Mouse (Mus musculus): ENCODE measurements around the gene Pgpep1. TPM values are rescaled to one million over a fixed set of nuclear protein-coding genes. Genes with fewer than 3 reads are reported as not detected.
A peak's percentile ranks its signal among the peaks of the same experiment; 100 is the strongest.

Gene Pgpep1
- polyA plus RNA-seq, 1 experiment from 2014 or later: 60.3 TPM

GRCm38 (mm10) chr8:70632346-70632892 is 27.8 kb downstream of the Pgpep1 start, which contains the start of gene Gdf15:
TSS of gene Gdf15 (minus strand) at chr8:70632456.
- Histone ChIP-seq H3K27me3 (replicated peaks; ENCODE audit: control insufficient read depth, insufficient read depth, low read length) (0 out of 2 replicates have a peak, but pooled peaks cover 3% of the 10 kb centered on the region), H3K27ac (ENCODE audit: low read length) (no peak within 1 kb of the TSS), H3K4me2 (ENCODE audit: low read length) (no peak within 1 kb of the TSS), H3K9ac (replicated peaks; ENCODE audit: low read depth, low read length) (no peak within 1 kb of the TSS), H3K36me3 (ENCODE audit: control insufficient read depth, insufficient read depth) (no peaks in the 10 kb centered on the region), H3K4me1 (replicated peaks; ENCODE audit: control insufficient read depth, insufficient read depth, low read length) (peaks cover 23% of the 10 kb centered on the region), H3K9me3 (ENCODE audit: control insufficient read depth, low read length) (no peaks in the 10 kb centered on the region), H3K4me3 (replicated peaks; ENCODE audit: low read length) (no peak within 1 kb of the TSS)
- 89% methylated on average over 6 of the region's 6 CpGs for WGBS
- ATAC-seq: no peak

- Histone ChIP-seq H3K9ac (replicated peaks; ENCODE audit: low read depth, low read length) (no peak overlapping the region), H3K36me3 (ENCODE audit: control insufficient read depth, insufficient read depth) (no peaks in the 10 kb centered on the region), H3K27me3 (replicated peaks; ENCODE audit: control insufficient read depth, insufficient read depth, low read length) (0 out of 2 replicates have a peak, but pooled peaks cover 3% of the 10 kb centered on the region), H3K4me2 (ENCODE audit: low read length) (no peak overlapping the region), H3K27ac (ENCODE audit: low read length) (no peak overlapping the region), H3K9me3 (ENCODE audit: control insufficient read depth, low read length) (no peaks in the 10 kb centered on the region), H3K4me3 (replicated peaks; ENCODE audit: low read length) (no peak overlapping the region), H3K4me1 (replicated peaks; ENCODE audit: control insufficient read depth, insufficient read depth, low read length) (peaks cover 23% of the 10 kb centered on the region)
- ATAC-seq: no peak
- WGBS: 19% methylated on average over 23 of the region's 24 CpGs
Observed at GRCm38 (mm10) chr8:70631436-70631835, 28.8 kb downstream of the Pgpep1 start.

- no peak overlapping the region for H3K27ac ChIP-seq (ENCODE audit: low read length)
- 13% methylated on average over 22 of the region's 22 CpGs for WGBS
- ATAC-seq: no peak
Observed at GRCm38 (mm10) chr8:70630532-70631381, 29.4 kb downstream of the Pgpep1 start.

GRCm38 (mm10) chr8:70629574-70630531 is 30.3 kb downstream of the Pgpep1 start:
- peak overlapping the region; percentile 70 for H3K9ac ChIP-seq (replicated peaks; ENCODE audit: low read depth, low read length)
- ATAC-seq: peak; percentile 95
- H3K27ac ChIP-seq (ENCODE audit: low read length): peak overlapping the region; percentile 57
- H3K9me3 ChIP-seq (ENCODE audit: control insufficient read depth, low read length): no peaks in the 10 kb centered on the region
- WGBS: 1% methylated on average over 60 of the region's 60 CpGs
- peak overlapping the region; percentile 70 for H3K4me2 ChIP-seq (ENCODE audit: low read length)
- H3K27me3 ChIP-seq (replicated peaks; ENCODE audit: control insufficient read depth, insufficient read depth, low read length): 0 out of 2 replicates have a peak, but pooled peaks cover 3% of the 10 kb centered on the region
- H3K36me3 ChIP-seq (ENCODE audit: control insufficient read depth, insufficient read depth): no peaks in the 10 kb centered on the region
- peaks cover 23% of the 10 kb centered on the region for H3K4me1 ChIP-seq (replicated peaks; ENCODE audit: control insufficient read depth, insufficient read depth, low read length)
- H3K4me3 ChIP-seq (replicated peaks; ENCODE audit: low read length): peak overlapping the region; percentile 59

More at GRCm38 (mm10) chr8:70630532-70631381, 29.4 kb downstream of the Pgpep1 start:
- Histone ChIP-seq H3K9ac (replicated peaks; ENCODE audit: low read depth, low read length) (no peak overlapping the region), H3K9me3 (ENCODE audit: control insufficient read depth, low read length) (no peaks in the 10 kb centered on the region), H3K27me3 (replicated peaks; ENCODE audit: control insufficient read depth, insufficient read depth, low read length) (0 out of 2 replicates have a peak, but pooled peaks cover 3% of the 10 kb centered on the region), H3K36me3 (ENCODE audit: control insufficient read depth, insufficient read depth) (no peaks in the 10 kb centered on the region), H3K4me2 (ENCODE audit: low read length) (no peak overlapping the region), H3K4me3 (replicated peaks; ENCODE audit: low read length) (no peak overlapping the region; the same call in 1 of the 2 replicates), H3K4me1 (replicated peaks; ENCODE audit: control insufficient read depth, insufficient read depth, low read length) (peaks cover 23% of the 10 kb centered on the region)

GRCm38 (mm10) chr8:70628986-70629490 is 31.1 kb downstream of the Pgpep1 start:
- H3K4me3 ChIP-seq (replicated peaks; ENCODE audit: low read length): peak overlapping the region; percentile 59
- 0 out of 2 replicates have a peak overlapping the region, but pooled peaks have one; percentile 37 for H3K27ac ChIP-seq (ENCODE audit: low read length)
- peaks cover 21% of the 10 kb centered on the region for H3K4me1 ChIP-seq (replicated peaks; ENCODE audit: control insufficient read depth, insufficient read depth, low read length)
- 0 out of 2 replicates have a peak, but pooled peaks cover 3% of the 10 kb centered on the region for H3K27me3 ChIP-seq (replicated peaks; ENCODE audit: control insufficient read depth, insufficient read depth, low read length)
- H3K4me2 ChIP-seq (ENCODE audit: low read length): peak overlapping the region; percentile 70
- peak overlapping the region; percentile 68 for H3K9ac ChIP-seq (replicated peaks; ENCODE audit: low read depth, low read length)
- ATAC-seq: no peak
- no peaks in the 10 kb centered on the region for H3K9me3 ChIP-seq (ENCODE audit: control insufficient read depth, low read length)
- H3K36me3 ChIP-seq (ENCODE audit: control insufficient read depth, insufficient read depth): no peaks in the 10 kb centered on the region
- WGBS: 60% methylated on average over 7 of the region's 7 CpGs

GRCm38 (mm10) chr8:70627041-70627440 is 33.1 kb downstream of the Pgpep1 start:
- no peak overlapping the region for H3K4me2 ChIP-seq (ENCODE audit: low read length)
- 75% methylated on average over 5 of the region's 5 CpGs for WGBS

GRCm38 (mm10) chr8:70625104-70625503 is 35.1 kb downstream of the Pgpep1 start:
- H3K4me3 ChIP-seq (replicated peaks; ENCODE audit: low read length): no peak overlapping the region
- H3K27ac ChIP-seq (ENCODE audit: low read length): no peak overlapping the region
- no peak overlapping the region for H3K9ac ChIP-seq (replicated peaks; ENCODE audit: low read depth, low read length)
- no peaks in the 10 kb centered on the region for H3K9me3 ChIP-seq (ENCODE audit: control insufficient read depth, low read length)
- no peaks in the 10 kb centered on the region for H3K36me3 ChIP-seq (ENCODE audit: control insufficient read depth, insufficient read depth)
- H3K27me3 ChIP-seq (replicated peaks; ENCODE audit: control insufficient read depth, insufficient read depth, low read length): no peaks in the 10 kb centered on the region
- H3K4me2 ChIP-seq (ENCODE audit: low read length): no peak overlapping the region
- peaks cover 7% of the 10 kb centered on the region for H3K4me1 ChIP-seq (replicated peaks; ENCODE audit: control insufficient read depth, insufficient read depth, low read length)
- 23% methylated on average over 5 of the region's 5 CpGs for WGBS
- ATAC-seq: no peak

More at GRCm38 (mm10) chr8:70627041-70627440, 33.1 kb downstream of the Pgpep1 start:
- Histone ChIP-seq H3K9ac (replicated peaks; ENCODE audit: low read depth, low read length) (no peak overlapping the region), H3K9me3 (ENCODE audit: control insufficient read depth, low read length) (no peaks in the 10 kb centered on the region), H3K4me1 (replicated peaks; ENCODE audit: control insufficient read depth, insufficient read depth, low read length) (peaks cover 18% of the 10 kb centered on the region), H3K4me3 (replicated peaks; ENCODE audit: low read length) (no peak overlapping the region), H3K27me3 (replicated peaks; ENCODE audit: control insufficient read depth, insufficient read depth, low read length) (0 out of 2 replicates have a peak, but pooled peaks cover 3% of the 10 kb centered on the region), H3K27ac (ENCODE audit: low read length) (no peak overlapping the region), H3K36me3 (ENCODE audit: control insufficient read depth, insufficient read depth) (no peaks in the 10 kb centered on the region)
- ATAC-seq: no peak

GRCm38 (mm10) chr8:70622220-70622619 is 38.0 kb downstream of the Pgpep1 start:
- H3K36me3 ChIP-seq (ENCODE audit: control insufficient read depth, insufficient read depth): no peaks in the 10 kb centered on the region
- H3K27me3 ChIP-seq (replicated peaks; ENCODE audit: control insufficient read depth, insufficient read depth, low read length): no peaks in the 10 kb centered on the region
- no peak overlapping the region for H3K27ac ChIP-seq (ENCODE audit: low read length)
- H3K4me3 ChIP-seq (replicated peaks; ENCODE audit: low read length): no peak overlapping the region
- no peak overlapping the region for H3K9ac ChIP-seq (replicated peaks; ENCODE audit: low read depth, low read length)
- ATAC-seq: no peak
- H3K4me2 ChIP-seq (ENCODE audit: low read length): no peak overlapping the region
- WGBS: 66% methylated on average over 3 of the region's 3 CpGs
- no peaks in the 10 kb centered on the region for H3K9me3 ChIP-seq (ENCODE audit: control insufficient read depth, low read length)
- no peaks in the 10 kb centered on the region for H3K4me1 ChIP-seq (replicated peaks; ENCODE audit: control insufficient read depth, insufficient read depth, low read length)

All from forebrain, embryonic 16.5 days (tissue).